8 mouse cellular contexts compared by ENCODE assay signal in the genomic region with DNA sequence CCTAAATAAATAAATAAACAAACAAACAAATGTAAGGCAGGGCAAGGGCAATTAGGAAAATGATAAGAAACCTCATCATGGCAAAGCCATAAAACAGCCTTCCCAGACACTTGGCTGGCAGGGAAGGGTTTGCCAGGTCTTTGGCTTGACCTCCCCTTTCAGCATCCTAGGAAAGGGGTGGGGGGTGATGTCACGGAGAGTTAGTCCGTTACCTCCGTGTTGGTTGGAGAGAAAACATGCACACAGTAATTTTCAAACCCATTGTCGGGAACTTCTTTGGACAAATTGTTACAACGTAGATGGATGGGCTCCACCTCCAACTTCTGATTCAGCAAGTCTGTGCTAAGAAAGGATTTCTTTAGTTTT. TPM values are rescaled to one million over a fixed set of nuclear protein-coding genes. Genes with fewer than 3 reads are reported as not detected.
A peak's percentile ranks its signal among the peaks of the same experiment; 100 is the strongest.
DNase-seq lines count a peak whose midpoint lies in the region; ATAC-seq and TF ChIP-seq lines count a peak whose summit lies in the region.

No protein-coding gene starts in this region.

- DNase-seq in kidney, postnatal 0 days (ENCODE audit: low spot score): no peak
- DNase-seq in kidney, adult 18-20 months: no peak
- no peak for DNase-seq in hindbrain, embryonic 14.5 days (ENCODE audit: low spot score)
- DNase-seq in midbrain, postnatal 0 days (ENCODE audit: low spot score): no peak
- no peak for DNase-seq in natural killer cell, adult 2 months (ENCODE audit: low spot score in 2 of 2)
- no peak for DNase-seq in yolk sac, embryonic 10.5 days (ENCODE audit: low spot score)
- DNase-seq in frontal cortex, postnatal 36 days (ENCODE audit: low spot score in 2 of 2): no peak

- ATAC-seq in kidney, postnatal 0 days (replicated peaks; ENCODE audit: low FRiP score, low read depth): no peak
- no peak for ATAC-seq in embryonic facial prominence, embryonic 15.5 days (ENCODE audit: insufficient number of reproducible peaks, low FRiP score, low TSS enrichment, low read depth)
- ATAC-seq in hindbrain, embryonic 14.5 days (ENCODE audit: low FRiP score): no peak
- no peak for ATAC-seq in midbrain, postnatal 0 days (ENCODE audit: low FRiP score)

- no peaks in the 10 kb centered on the region for H3K36me3 ChIP-seq in kidney, postnatal 0 days (ENCODE audit: insufficient read depth, low read length)
- no peaks in the 10 kb centered on the region for H3K36me3 ChIP-seq in embryonic facial prominence, embryonic 15.5 days
- no peaks in the 10 kb centered on the region for H3K36me3 ChIP-seq in hindbrain, embryonic 14.5 days (replicated peaks; ENCODE audit: control insufficient read depth, insufficient read depth)
- H3K36me3 ChIP-seq in midbrain, postnatal 0 days (ENCODE audit: insufficient read depth, low read length): no peaks in the 10 kb centered on the region

- no peaks in the 10 kb centered on the region for H3K9me3 ChIP-seq in kidney, postnatal 0 days (replicated peaks; ENCODE audit: low read length)
- no peaks in the 10 kb centered on the region for H3K9me3 ChIP-seq in embryonic facial prominence, embryonic 15.5 days (replicated peaks)
- H3K9me3 ChIP-seq in hindbrain, embryonic 14.5 days (ENCODE audit: control insufficient read depth, low read length): no peaks in the 10 kb centered on the region
- no peaks in the 10 kb centered on the region for H3K9me3 ChIP-seq in midbrain, postnatal 0 days (ENCODE audit: low read length)

- no peak overlapping the region for H3K9ac ChIP-seq in kidney, postnatal 0 days (ENCODE audit: low read depth, low read length)
- no peak overlapping the region for H3K9ac ChIP-seq in embryonic facial prominence, embryonic 15.5 days
- H3K9ac ChIP-seq in hindbrain, embryonic 14.5 days: peak overlapping the region; percentile 79; the same call in 1 of the 2 replicates
- H3K9ac ChIP-seq in midbrain, postnatal 0 days (replicated peaks; ENCODE audit: low read length, poor library complexity, severe bottlenecking): no peak overlapping the region

- H3K27me3 ChIP-seq in kidney, postnatal 0 days (ENCODE audit: insufficient read depth, low read length): no peaks in the 10 kb centered on the region
- no peaks in the 10 kb centered on the region for H3K27me3 ChIP-seq in embryonic facial prominence, embryonic 15.5 days
- H3K27me3 ChIP-seq in hindbrain, embryonic 14.5 days (ENCODE audit: control insufficient read depth, insufficient read depth, low read length): no peaks in the 10 kb centered on the region
- no peaks in the 10 kb centered on the region for H3K27me3 ChIP-seq in midbrain, postnatal 0 days (ENCODE audit: insufficient read depth, low read length)

- peak overlapping the region; percentile 72 for H3K4me2 ChIP-seq in kidney, postnatal 0 days (ENCODE audit: low read length)
- peak overlapping the region; percentile 61 for H3K4me2 ChIP-seq in embryonic facial prominence, embryonic 15.5 days (replicated peaks)
- H3K4me2 ChIP-seq in hindbrain, embryonic 14.5 days (replicated peaks): peak overlapping the region; percentile 88
- peak overlapping the region; percentile 99 for H3K4me2 ChIP-seq in midbrain, postnatal 0 days (ENCODE audit: low read depth, low read length, poor library complexity, severe bottlenecking)

- H3K4me1 ChIP-seq in kidney, postnatal 0 days (replicated peaks; ENCODE audit: insufficient read depth, low read length): peaks cover 11% of the 10 kb centered on the region
- H3K4me1 ChIP-seq in embryonic facial prominence, embryonic 15.5 days: peaks cover 41% of the 10 kb centered on the region
- peaks cover 11% of the 10 kb centered on the region; the same call in 1 of the 2 replicates for H3K4me1 ChIP-seq in hindbrain, embryonic 14.5 days (replicated peaks; ENCODE audit: control insufficient read depth, insufficient read depth, low read length)
- 0 out of 2 replicates have a peak, but pooled peaks cover 3% of the 10 kb centered on the region for H3K4me1 ChIP-seq in midbrain, postnatal 0 days (ENCODE audit: insufficient read depth, low read length)

- TF ChIP-seq CTCF in kidney, postnatal 0 days (IDR thresholded peaks at IDR 0.05; ENCODE audit: low read depth): no peak
- no peak for TF ChIP-seq CTCF in midbrain, postnatal 0 days (IDR thresholded peaks at IDR 0.05)

- H3K4me3 ChIP-seq in kidney, postnatal 0 days (replicated peaks; ENCODE audit: low read depth, low read length): peak overlapping the region; percentile 87
- H3K4me3 ChIP-seq in embryonic facial prominence, embryonic 15.5 days (replicated peaks): peak overlapping the region; percentile 90
- peak overlapping the region; percentile 65 for H3K4me3 ChIP-seq in hindbrain, embryonic 14.5 days (replicated peaks; ENCODE audit: low read length)
- H3K4me3 ChIP-seq in midbrain, postnatal 0 days (ENCODE audit: low read depth, low read length): peak overlapping the region; percentile 55

- H3K27ac ChIP-seq in kidney, postnatal 0 days: no peak overlapping the region
- peak overlapping the region; percentile 99 for H3K27ac ChIP-seq in embryonic facial prominence, embryonic 15.5 days (replicated peaks)
- 0 out of 2 replicates have a peak overlapping the region, but pooled peaks have one; percentile 16 for H3K27ac ChIP-seq in hindbrain, embryonic 14.5 days
- no peak overlapping the region for H3K27ac ChIP-seq in midbrain, postnatal 0 days (ENCODE audit: low read depth, low read length)

- 15% methylated on average over 5 of the region's 5 CpGs for WGBS in kidney, postnatal 0 days
- 11% methylated on average over 5 of the region's 5 CpGs for WGBS in embryonic facial prominence, embryonic 15.5 days
- WGBS in hindbrain, embryonic 14.5 days: 3% methylated on average over 5 of the region's 5 CpGs
- WGBS in midbrain, postnatal 0 days: 11% methylated on average over 5 of the region's 5 CpGs

RNA-seq across cellular contexts. Expression of gene Boc, which starts 0.6 kb away (rescaled TPM):
- polyA plus RNA-seq in kidney, postnatal 0 days (2015; fragmentation: Nextera tagmentation; extraction: Ambion mirVana): 13.4 and 13.5 TPM in 2 replicates
- polyA plus RNA-seq in embryonic facial prominence, embryonic 15.5 days (2015; fragmentation: Nextera tagmentation; extraction: Ambion mirVana): 42.3 and 49.1 TPM in 2 replicates
- 10.1 and 11.8 TPM in 2 replicates for polyA plus RNA-seq in hindbrain, embryonic 14.5 days (2014; fragmentation: Nextera tagmentation; extraction: Ambion mirVana)
- total RNA-seq in midbrain, postnatal 0 days (2014; rRNA removed): 13.5 and 24.9 TPM in 2 replicates
- 2.7 and 3.9 TPM in 2 replicates for polyA plus RNA-seq in midbrain, postnatal 0 days (2015; fragmentation: Nextera tagmentation; extraction: Ambion mirVana)

Comparison
In these comparisons a context has a peak if more than half of its experiments do, and no peak if none do; other contexts are left out.
1. H3K27ac ChIP-seq: peak in embryonic facial prominence, embryonic 15.5 days (single experiment) and hindbrain, embryonic 14.5 days (single experiment); none in kidney, postnatal 0 days (single experiment) and midbrain, postnatal 0 days (single experiment).
2. Peak in every context shown above with its lines, with median percentiles within 50 percentile points of each other: H3K4me2 ChIP-seq and H3K4me3 ChIP-seq.